8 mouse cellular contexts compared by ENCODE assay signal in the genomic region with DNA sequence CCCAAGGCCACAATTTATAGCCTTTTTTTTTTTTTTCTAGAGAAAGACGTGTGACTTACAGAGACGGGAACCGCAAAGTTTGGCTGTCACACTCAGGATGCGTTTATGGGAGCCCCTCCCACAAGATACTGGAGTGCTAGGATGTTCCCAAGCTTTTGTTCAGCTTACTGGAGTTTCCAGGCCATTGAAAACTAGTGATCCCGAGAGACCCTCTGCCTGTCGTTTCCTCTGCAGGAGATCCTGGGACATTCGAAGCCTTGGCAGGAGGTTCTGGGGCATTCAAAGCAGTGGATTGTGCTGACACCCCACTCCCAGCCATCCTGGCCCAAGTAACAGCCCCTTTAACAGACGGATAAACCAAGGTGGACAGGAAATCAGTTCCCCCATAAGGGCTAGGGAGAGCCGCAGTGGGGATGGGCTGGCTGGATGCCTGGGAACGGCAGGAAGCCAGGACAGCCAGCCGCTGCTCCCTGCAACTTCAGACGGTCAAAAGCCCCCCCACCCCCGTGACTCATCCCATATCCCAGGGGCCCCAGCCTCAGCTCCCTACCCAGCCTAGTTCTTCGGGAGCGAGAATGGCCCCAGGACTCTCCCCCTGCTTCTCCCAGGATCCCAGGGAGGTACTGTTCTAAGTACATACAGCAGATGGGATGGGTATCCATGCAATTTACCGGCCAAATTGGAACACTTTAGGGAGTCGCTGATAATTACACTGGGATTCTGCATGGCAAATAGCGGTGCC. TPM values are rescaled to one million over a fixed set of nuclear protein-coding genes. Genes with fewer than 3 reads are reported as not detected.
DNase-seq lines count a peak whose midpoint lies in the region; ATAC-seq and TF ChIP-seq lines count a peak whose summit lies in the region.

No protein-coding gene starts in this region.

- peak overlapping the region; percentile 60 for H3K4me2 ChIP-seq in intestine, postnatal 0 days (replicated peaks; ENCODE audit: low read depth)

- H3K4me1 ChIP-seq in intestine, postnatal 0 days (replicated peaks; ENCODE audit: control insufficient read depth, insufficient read depth, low read length): peaks cover 12% of the 10 kb centered on the region

- no peak; the same call in 1 of the 2 replicates for ATAC-seq in intestine, postnatal 0 days

- no peaks in the 10 kb centered on the region for H3K27me3 ChIP-seq in intestine, postnatal 0 days (replicated peaks; ENCODE audit: control insufficient read depth, insufficient read depth, low read length)

- no peaks in the 10 kb centered on the region for H3K36me3 ChIP-seq in intestine, postnatal 0 days (ENCODE audit: control insufficient read depth, insufficient read depth)

- DNase-seq in adrenal gland, postnatal 10 days: peak; percentile 59
- DNase-seq in adrenal gland, adult 18-20 months (ENCODE audit: low spot score in 2 of 2): no peak
- peak; percentile 67 to 80 for DNase-seq in cerebellum, postnatal 10 days
- peak; percentile 76 to 79 for DNase-seq in heart, adult 18-20 months
- peak; percentile 49 to 79 for DNase-seq in lung, postnatal 4 days
- DNase-seq in layer of hippocampus, adult 9-10 months (ENCODE audit: low spot score): no peak
- DNase-seq in right cerebral cortex, adult 18-20 months: no peak

- TF ChIP-seq CTCF in intestine, postnatal 0 days (IDR thresholded peaks at IDR 0.05; ENCODE audit: low read depth): no peak

- H3K27ac ChIP-seq in intestine, postnatal 0 days (ENCODE audit: low read depth, low read length): peak overlapping the region; percentile 86; the same call in 1 of the 2 replicates

- 0 out of 2 replicates have a peak overlapping the region, but pooled peaks have one; percentile 7 for H3K9ac ChIP-seq in intestine, postnatal 0 days (ENCODE audit: low read depth, low read length)

- peak overlapping the region; percentile 21 for H3K4me3 ChIP-seq in intestine, postnatal 0 days (ENCODE audit: low read depth, low read length)

- H3K9me3 ChIP-seq in intestine, postnatal 0 days (ENCODE audit: control insufficient read depth): no peaks in the 10 kb centered on the region

- WGBS in intestine, postnatal 0 days: 26% methylated on average over 18 of the region's 18 CpGs

RNA-seq across cellular contexts. Expression of a gene that starts 33.3 kb away (rescaled TPM):
- 10 to 100 TPM; 77.2 to 80.0 TPM for total RNA-seq in adrenal gland, postnatal 10 days (2021)
- total RNA-seq in adrenal gland, adult 18-20 months (2021): 10 to 100 TPM; 60.5 to 90.5 TPM
- total RNA-seq in heart, adult 18-20 months (2021): 100 to 1,000 TPM; 247 to 266 TPM
- 40.0 and 40.4 TPM in 2 replicates for polyA plus RNA-seq in intestine, postnatal 0 days (2015; fragmentation: Nextera tagmentation; extraction: Ambion mirVana)

RNA-seq across cellular contexts. Expression of a gene that starts 49.5 kb away (rescaled TPM):
- 1 to 10 TPM; 2.6 to 3.3 TPM for total RNA-seq in adrenal gland, postnatal 10 days (2021)
- 1 to 10 TPM; 1.6 to 1.7 TPM for total RNA-seq in adrenal gland, adult 18-20 months (2021)
- 1 to 10 TPM; 5.1 to 5.4 TPM for total RNA-seq in heart, adult 18-20 months (2021)
- 0.76 and 0.82 TPM in 2 replicates for polyA plus RNA-seq in intestine, postnatal 0 days (2015; fragmentation: Nextera tagmentation; extraction: Ambion mirVana)

Comparison
In these comparisons a context has a peak if more than half of its experiments do, and no peak if none do; other contexts are left out.
1. DNase-seq: peak in adrenal gland, postnatal 10 days (single experiment), cerebellum, postnatal 10 days (2 of 2), heart, adult 18-20 months (2 of 2) and lung, postnatal 4 days (2 of 2); none in adrenal gland, adult 18-20 months (0 of 2), layer of hippocampus, adult 9-10 months (single experiment) and right cerebral cortex, adult 18-20 months (single experiment).